Mouse (Mus musculus): Measurements from ENCODE around the gene Trip4.
"Not testable (repeated sequence)": the region's sequence is repeated elsewhere in the genome, so short reads cannot be mapped to it uniquely, and the experiment has no call there.

Gene Trip4

GRCm38 (mm10) chr9:65794313-65794712 lies 114.3 kb downstream of the Trip4 start:
- DNase-seq (ENCODE audit: low spot score in 2 of 2) = no peak

DNA sequence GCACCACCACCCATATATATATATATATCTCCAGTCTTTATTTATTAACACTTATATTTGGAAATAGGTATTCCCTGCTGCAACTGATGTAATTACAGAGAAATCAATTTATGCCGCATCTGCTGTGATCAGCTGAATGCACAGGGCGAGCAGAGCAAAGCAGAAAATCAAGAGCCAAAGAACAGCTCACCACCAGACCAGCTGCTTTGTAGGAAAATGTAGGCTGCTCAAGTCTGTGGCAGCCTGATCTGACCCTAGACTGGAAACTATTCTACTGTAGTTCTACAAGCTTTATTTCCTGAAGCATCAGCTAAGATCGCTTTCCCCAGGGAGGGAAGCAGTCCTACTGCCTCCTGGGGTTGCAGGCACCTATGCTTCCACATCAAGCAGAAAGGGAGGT lies 115.1 kb downstream of the Trip4 start:
- no peak for DNase-seq (ENCODE audit: low spot score in 2 of 2)

DNA sequence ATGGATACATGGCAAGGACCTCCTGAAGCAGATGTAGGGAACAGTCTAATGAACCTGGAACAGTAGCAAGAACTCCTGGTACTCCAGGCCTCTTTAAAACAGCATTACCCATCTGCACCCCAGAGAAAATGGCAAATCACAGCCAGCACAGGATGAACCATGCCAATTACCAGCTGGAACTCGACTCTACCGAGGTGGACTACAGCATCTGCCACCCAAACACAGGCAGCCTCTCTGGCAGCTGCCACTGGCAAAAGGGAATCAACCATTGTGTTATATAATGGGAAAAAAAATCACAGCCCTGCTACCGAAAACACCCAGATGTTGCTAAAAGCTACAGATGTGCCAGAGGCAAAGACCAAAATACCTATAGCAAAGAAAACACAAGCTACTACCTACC lies 115.5 kb downstream of the Trip4 start:
- DNase-seq (ENCODE audit: low spot score in 2 of 2) = no peak

GRCm38 (mm10) chr9:65791846-65792245 lies 116.7 kb downstream of the Trip4 start:
- no peak for DNase-seq (ENCODE audit: low spot score in 2 of 2)

DNA sequence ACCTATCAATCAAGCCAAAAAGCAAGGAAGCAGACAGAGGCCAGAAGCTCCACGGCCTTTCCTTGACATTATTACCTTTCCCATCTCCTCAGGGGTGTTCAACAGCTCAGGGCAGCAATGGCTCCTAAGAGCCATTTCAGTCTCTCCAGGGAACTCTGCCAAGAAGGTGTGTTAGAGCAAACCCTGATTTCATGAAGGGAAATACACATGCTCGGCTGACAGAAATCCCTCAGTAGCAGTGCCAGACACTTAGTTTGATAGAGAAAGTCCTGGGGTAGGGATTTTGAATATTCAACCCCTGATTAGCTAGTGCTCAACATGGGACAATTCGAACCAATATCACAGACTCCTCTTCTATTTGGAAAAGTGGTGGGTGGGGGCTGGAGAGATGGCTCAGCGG lies 117.5 kb downstream of the Trip4 start:
- DNase-seq (ENCODE audit: low spot score in 2 of 2) = no peak

GRCm38 (mm10) chr9:65789788-65790187 lies 118.8 kb downstream of the Trip4 start:
- DNase-seq (ENCODE audit: low spot score in 2 of 2) = no peak

- DNase-seq (ENCODE audit: low spot score in 2 of 2) = no peak
Measured at GRCm38 (mm10) chr9:65788556-65788955, 120.0 kb downstream of the Trip4 start.

GRCm38 (mm10) chr9:65787829-65788344 lies 120.7 kb downstream of the Trip4 start:
- no peak for DNase-seq (ENCODE audit: low spot score in 2 of 2)

GRCm38 (mm10) chr9:65786885-65787787 lies 121.5 kb downstream of the Trip4 start:
- DNase-seq (ENCODE audit: low spot score in 2 of 2) = no peak

GRCm38 (mm10) chr9:65785772-65786368 lies 122.7 kb downstream of the Trip4 start:
- no peak for DNase-seq (ENCODE audit: low spot score in 2 of 2)

- DNase-seq (ENCODE audit: low spot score in 2 of 2) = not testable (repeated sequence)
Measured at GRCm38 (mm10) chr9:65779619-65780018, 129.0 kb downstream of the Trip4 start.
